Comparison of ENCODE assay signal across 7 mouse cellular contexts in the genomic region with DNA sequence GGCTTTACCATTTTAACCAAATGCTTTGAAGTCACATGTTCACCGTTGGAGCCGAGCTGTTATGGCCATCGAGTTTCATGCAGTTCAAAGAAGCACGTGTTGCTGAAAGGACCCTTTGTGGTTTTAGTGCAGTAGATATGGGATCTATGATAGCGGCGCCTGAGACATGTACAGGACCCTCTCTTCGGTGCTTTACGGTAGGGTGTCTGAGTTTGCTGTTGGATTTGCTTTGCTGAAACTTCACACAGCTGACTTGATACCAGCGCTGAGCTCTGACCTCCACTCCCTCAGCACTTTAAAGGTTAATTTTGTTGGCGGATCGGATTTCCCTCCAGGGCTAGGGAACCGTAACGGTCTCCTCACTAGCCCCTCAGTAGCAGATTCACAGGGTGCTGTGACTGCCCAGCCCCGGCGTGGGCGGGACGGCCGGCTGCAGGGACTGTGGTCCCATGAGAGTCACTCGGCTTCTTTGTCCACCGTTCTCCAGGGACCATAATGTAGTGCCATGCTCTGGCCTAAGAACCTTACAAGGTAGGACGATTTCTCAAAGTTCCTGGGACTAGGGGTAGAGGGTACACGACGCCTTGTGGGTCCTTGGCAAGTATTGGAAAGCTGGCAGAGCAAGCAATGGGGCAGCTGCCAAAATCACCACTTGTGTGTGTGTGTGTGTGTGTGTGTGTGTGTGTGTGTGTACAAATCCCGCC.
DNase-seq lines count a peak whose midpoint lies in the region; ATAC-seq and TF ChIP-seq lines count a peak whose summit lies in the region.

No protein-coding gene starts in this region.

- whole genome bisulfite sequencing in forebrain, embryonic 14.5 days: under 1% methylated on average over 24 of the region's 24 CpGs
- WGBS in hindbrain, postnatal 0 days: 6% methylated on average over 24 of the region's 24 CpGs
- WGBS in liver, embryonic 12.5 days (ENCODE audit: insufficient replicate concordance): 3% methylated on average over 24 of the region's 24 CpGs
- WGBS in neural tube, embryonic 13.5 days: 2% methylated on average over 24 of the region's 24 CpGs

- H3K27ac ChIP-seq in ES-Bruce4 (ENCODE audit: insufficient read depth, low read length): peak overlapping the region; percentile 55
- no peak overlapping the region for H3K27ac ChIP-seq in forebrain, embryonic 14.5 days (ENCODE audit: low read depth, low read length)
- peak overlapping the region; percentile 66 for H3K27ac ChIP-seq in hindbrain, postnatal 0 days
- H3K27ac ChIP-seq in liver, embryonic 12.5 days: peak overlapping the region; percentile 55; the same call in 1 of the 2 replicates
- no peak overlapping the region for H3K27ac ChIP-seq in neural tube, embryonic 13.5 days (replicated peaks)

- no peak for TF ChIP-seq CTCF in ES-Bruce4 (IDR thresholded peaks at IDR 0.05; ENCODE audit: low read depth, low read length)
- TF ChIP-seq CTCF in hindbrain, postnatal 0 days (IDR thresholded peaks at IDR 0.05; ENCODE audit: low read depth): no peak

- TF ChIP-seq EP300 in ES-Bruce4 (IDR thresholded peaks at IDR 0.05; ENCODE audit: insufficient read depth, low read depth, low read length): peak; percentile 45; the same call in 1 of the 2 replicates

- H3K9ac ChIP-seq in ES-Bruce4 (ENCODE audit: low read depth, poor library complexity, severe bottlenecking): 0 out of 2 replicates have a peak overlapping the region, but pooled peaks have one; percentile 11
- no peak overlapping the region; the same call in 1 of the 2 replicates for H3K9ac ChIP-seq in forebrain, embryonic 14.5 days (ENCODE audit: low read length)
- H3K9ac ChIP-seq in hindbrain, postnatal 0 days (replicated peaks; ENCODE audit: low read length): peak overlapping the region; percentile 2
- H3K9ac ChIP-seq in liver, embryonic 12.5 days: no peak overlapping the region; the same call in 1 of the 2 replicates
- no peak overlapping the region for H3K9ac ChIP-seq in neural tube, embryonic 13.5 days

- H3K4me3 ChIP-seq in ES-Bruce4 (ENCODE audit: low read depth, low read length): peak overlapping the region; percentile 78
- H3K4me3 ChIP-seq in forebrain, embryonic 14.5 days (ENCODE audit: low read depth, low read length): peak overlapping the region; percentile 22
- H3K4me3 ChIP-seq in hindbrain, postnatal 0 days (ENCODE audit: low read length): peak overlapping the region; percentile 18
- peak overlapping the region; percentile 37 for H3K4me3 ChIP-seq in liver, embryonic 12.5 days
- peak overlapping the region; percentile 22 for H3K4me3 ChIP-seq in neural tube, embryonic 13.5 days

- DNase-seq in WW6 (ENCODE audit: low read depth, low spot score): peak; percentile 16
- peak; percentile 70 for DNase-seq in forebrain, embryonic 14.5 days (ENCODE audit: low spot score)
- DNase-seq in hindbrain, postnatal 0 days (ENCODE audit: low spot score): peak; percentile 61
- DNase-seq in urinary bladder, postnatal 4 days (ENCODE audit: low spot score in 2 of 2): no peak

- H3K9me3 ChIP-seq in ES-Bruce4 (replicated peaks; ENCODE audit: control insufficient read depth, insufficient read depth, low read length, poor library complexity, severe bottlenecking): no peaks in the 10 kb centered on the region
- no peaks in the 10 kb centered on the region for H3K9me3 ChIP-seq in forebrain, embryonic 14.5 days (replicated peaks; ENCODE audit: control insufficient read depth, low read length)
- no peaks in the 10 kb centered on the region for H3K9me3 ChIP-seq in hindbrain, postnatal 0 days (ENCODE audit: low read length)
- no peaks in the 10 kb centered on the region for H3K9me3 ChIP-seq in liver, embryonic 12.5 days (replicated peaks)
- H3K9me3 ChIP-seq in neural tube, embryonic 13.5 days: no peaks in the 10 kb centered on the region

- H3K36me3 ChIP-seq in ES-Bruce4 (ENCODE audit: control insufficient read depth, insufficient read depth, low read length, poor library complexity, severe bottlenecking): no peaks in the 10 kb centered on the region
- no peaks in the 10 kb centered on the region for H3K36me3 ChIP-seq in forebrain, embryonic 14.5 days (ENCODE audit: control insufficient read depth, insufficient read depth, low read length)
- no peaks in the 10 kb centered on the region for H3K36me3 ChIP-seq in hindbrain, postnatal 0 days (ENCODE audit: insufficient read depth, low read length)
- H3K36me3 ChIP-seq in liver, embryonic 12.5 days: no peaks in the 10 kb centered on the region
- H3K36me3 ChIP-seq in neural tube, embryonic 13.5 days: no peaks in the 10 kb centered on the region

- peak; percentile 72 for ATAC-seq in forebrain, embryonic 14.5 days
- peak; percentile 53; the same call in 1 of the 2 replicates for ATAC-seq in hindbrain, postnatal 0 days
- peak; percentile 58 for ATAC-seq in liver, embryonic 12.5 days
- peak; percentile 69 for ATAC-seq in neural tube, embryonic 13.5 days (ENCODE audit: low read depth)

- peaks cover 4% of the 10 kb centered on the region for H3K4me1 ChIP-seq in ES-Bruce4 (ENCODE audit: control insufficient read depth, insufficient read depth, low read length)
- peaks cover 13% of the 10 kb centered on the region for H3K4me1 ChIP-seq in forebrain, embryonic 14.5 days (ENCODE audit: control insufficient read depth, insufficient read depth, low read length)
- H3K4me1 ChIP-seq in hindbrain, postnatal 0 days (ENCODE audit: insufficient read depth, low read length): peaks cover 17% of the 10 kb centered on the region; the same call in 1 of the 2 replicates
- peaks cover 34% of the 10 kb centered on the region for H3K4me1 ChIP-seq in liver, embryonic 12.5 days
- H3K4me1 ChIP-seq in neural tube, embryonic 13.5 days (replicated peaks): peaks cover 41% of the 10 kb centered on the region

- no peak for TF ChIP-seq POLR2A in ES-Bruce4 (IDR thresholded peaks at IDR 0.05; ENCODE audit: insufficient read depth, low read length)

- peak overlapping the region; percentile 56 for H3K4me2 ChIP-seq in forebrain, embryonic 14.5 days (ENCODE audit: low read length)
- H3K4me2 ChIP-seq in hindbrain, postnatal 0 days (ENCODE audit: low read depth, low read length): peak overlapping the region; percentile 49
- H3K4me2 ChIP-seq in liver, embryonic 12.5 days: peak overlapping the region; percentile 48
- H3K4me2 ChIP-seq in neural tube, embryonic 13.5 days: peak overlapping the region; percentile 49

- H3K27me3 ChIP-seq in ES-Bruce4 (ENCODE audit: control insufficient read depth, insufficient read depth, low read length, poor library complexity, severe bottlenecking): no peaks in the 10 kb centered on the region
- H3K27me3 ChIP-seq in forebrain, embryonic 14.5 days (replicated peaks; ENCODE audit: control insufficient read depth, insufficient read depth, low read length): peaks cover 4% of the 10 kb centered on the region; the same call in 1 of the 2 replicates
- no peaks in the 10 kb centered on the region for H3K27me3 ChIP-seq in hindbrain, postnatal 0 days (ENCODE audit: insufficient read depth, low read length)
- peaks cover 27% of the 10 kb centered on the region for H3K27me3 ChIP-seq in liver, embryonic 12.5 days (replicated peaks)
- H3K27me3 ChIP-seq in neural tube, embryonic 13.5 days: no peaks in the 10 kb centered on the region

Comparison
In these comparisons a context has a peak if more than half of its experiments do, and no peak if none do; other contexts are left out.
1. H3K27ac ChIP-seq: peak in ES-Bruce4 (single experiment), hindbrain, postnatal 0 days (single experiment) and liver, embryonic 12.5 days (single experiment); none in forebrain, embryonic 14.5 days (single experiment) and neural tube, embryonic 13.5 days (single experiment).
2. H3K4me3 ChIP-seq: peak in every context shown above with its lines; median percentile 78 in ES-Bruce4; 37 in liver, embryonic 12.5 days; 22 in forebrain, embryonic 14.5 days; 22 in neural tube, embryonic 13.5 days; 18 in hindbrain, postnatal 0 days.
3. H3K9ac ChIP-seq: peak in ES-Bruce4 (single experiment) and hindbrain, postnatal 0 days (single experiment); none in forebrain, embryonic 14.5 days (single experiment), liver, embryonic 12.5 days (single experiment) and neural tube, embryonic 13.5 days (single experiment).
4. DNase-seq: peak in WW6 (single experiment), forebrain, embryonic 14.5 days (single experiment) and hindbrain, postnatal 0 days (single experiment); none in urinary bladder, postnatal 4 days (0 of 2).
5. Peak in every context shown above with its lines, with median percentiles within 50 percentile points of each other: ATAC-seq and H3K4me2 ChIP-seq.